Mouse (Mus musculus) lung, embryonic 14.5 days (tissue): ENCODE results near the gene Cfap43. TPM values are rescaled to one million over a fixed set of nuclear protein-coding genes. Genes with fewer than 3 reads are reported as not detected.

ENCODE experiments used
- ATAC-seq: fragments of 200-750 bp; cut with Nextera tagmentation; 2 replicates; pipeline ENCODE4 v1.8.0; 2017; ENCODE audit warnings: mild to moderate bottlenecking, moderate TSS enrichment, moderate library complexity; ENCODE audit not compliant: insufficient read depth
- DNase-seq: peaks from one replicate; pipeline ENCODE4 v3.0.0-alpha.2; 2015
- H3K27ac ChIP-seq: fragments of 300-500 bp; sonication (generic); 2 replicates; pipeline ENCODE4 v1.5.1; 2014; ENCODE audit warnings: low read depth, mild to moderate bottlenecking, moderate library complexity
- H3K27me3 ChIP-seq: fragments of 300-500 bp; sonication (generic); 2 replicates; pipeline ENCODE4 v1.6.1; 2014; ENCODE audit warnings: low read length, control low read depth; ENCODE audit not compliant: insufficient read depth
- H3K36me3 ChIP-seq: fragments of 300-500 bp; sonication (generic); 2 replicates; pipeline ENCODE4 v1.6.1; 2014; ENCODE audit warnings: control low read depth; ENCODE audit not compliant: insufficient read depth
- H3K4me1 ChIP-seq: fragments of 300-500 bp; sonication (generic); 2 replicates; pipeline ENCODE4 v1.6.1; 2014; ENCODE audit warnings: antibody characterized with exemption, control low read depth; ENCODE audit not compliant: insufficient read depth
- H3K4me2 ChIP-seq: fragments of 300-500 bp; sonication (generic); 2 replicates; pipeline ENCODE4 v1.6.1; 2014; ENCODE audit warnings: mild to moderate bottlenecking
- H3K4me3 ChIP-seq: fragments of 300-500 bp; sonication (generic); 2 replicates; pipeline ENCODE4 v1.5.1; 2014; ENCODE audit warnings: low read depth, low read length
- H3K9ac ChIP-seq: fragments of 300-500 bp; sonication (generic); 2 replicates; pipeline ENCODE4 v1.6.1; 2014
- H3K9me3 ChIP-seq: fragments of 300-500 bp; sonication (generic); 2 replicates; pipeline ENCODE4 v1.6.1; 2016; ENCODE audit warnings: low read depth, low read length, control low read depth
- CTCF ChIP-seq: IDR thresholded peaks from 2 replicates; pipeline ENCODE4 v1.5.1; 2016; ENCODE audit warnings: antibody characterized with exemption, low read depth
- WGBS: fragments of 180-500 bp; shearing (Covaris S2); extraction: QIAGEN DNeasy Blood & Tissue Kit; methylation state at CpG from one replicate; pipeline ENCODE4 v1.1.7; 2014; 5-methylcytosine and 5-hydroxymethylcytosine counted together
- polyA plus RNA-seq: library from polyadenylated mRNA; unstranded; fragments of >200 nt; fragmentation: Nextera tagmentation; extraction: Ambion mirVana; gene quantifications from 2 replicates; pipeline ENCODE4 v1.2.1, GENCODE M21; 2014

The Cfap43 gene
- polyA plus RNA-seq, result 0.14 and 0.15 TPM in 2 replicates

- Histone ChIP-seq H3K9me3 (no peaks in the 10 kb centered on the region), H3K36me3 (no peaks in the 10 kb centered on the region), H3K4me3 (peak within 1 kb of the TSS; percentile 86), H3K27ac (peak within 1 kb of the TSS; percentile 97), H3K4me2 (peak within 1 kb of the TSS; percentile 85), H3K27me3 (no peaks in the 10 kb centered on the region), H3K9ac (peak within 1 kb of the TSS; percentile 90), H3K4me1 (peaks cover 22% of the 10 kb centered on the region)
- ATAC-seq (peak; percentile 88), DNase-seq (peak; percentile 96)
- peak; percentile 58 for TF ChIP-seq CTCF
- 0% methylated on average over 48 of the region's 48 CpGs for WGBS
Measured at GRCm38 (mm10) chr19:47919126-47919965, at the start of gene Cfap43, which contains the start of gene Itprip. Gene Cfap43, minus strand, starts transcription at chr19:47919287. Gene Itprip, minus strand, starts transcription at chr19:47919299.

- H3K4me2 ChIP-seq, result no peak overlapping the region
- no peak for TF ChIP-seq CTCF
- no peaks in the 10 kb centered on the region for H3K36me3 ChIP-seq
- no peak for ATAC-seq
- H3K27ac ChIP-seq, result no peak overlapping the region
- WGBS, result 81% methylated on average over 13 of the region's 13 CpGs
- H3K9me3 ChIP-seq, result no peaks in the 10 kb centered on the region
- no peaks in the 10 kb centered on the region for H3K4me1 ChIP-seq
- no peaks in the 10 kb centered on the region for H3K27me3 ChIP-seq
- DNase-seq, result no peak
- H3K9ac ChIP-seq, result no peak overlapping the region
- no peak overlapping the region for H3K4me3 ChIP-seq
Measured at GRCm38 (mm10) chr19:47958181-47958580, 39.1 kb upstream of the Cfap43 start.

- DNase-seq, result no peak
- ATAC-seq, result no peak
- Histone ChIP-seq H3K4me1 (no peaks in the 10 kb centered on the region), H3K9me3 (no peaks in the 10 kb centered on the region), H3K4me2 (no peak overlapping the region), H3K27ac (no peak overlapping the region), H3K27me3 (no peaks in the 10 kb centered on the region), H3K4me3 (no peak overlapping the region), H3K9ac (no peak overlapping the region), H3K36me3 (no peaks in the 10 kb centered on the region)
- WGBS, result 88% methylated on average over 9 of the region's 9 CpGs
- TF ChIP-seq CTCF, result no peak
Measured at GRCm38 (mm10) chr19:47953169-47953568, 34.1 kb upstream of the Cfap43 start.

- TF ChIP-seq CTCF, result no peak
- Histone ChIP-seq H3K27me3 (no peaks in the 10 kb centered on the region), H3K9me3 (no peaks in the 10 kb centered on the region), H3K4me2 (no peak overlapping the region), H3K9ac (no peak overlapping the region), H3K36me3 (no peaks in the 10 kb centered on the region), H3K27ac (no peak overlapping the region), H3K4me3 (no peak overlapping the region), H3K4me1 (no peaks in the 10 kb centered on the region)
- DNase-seq, result no peak
- ATAC-seq, result no peak
- 87% methylated on average over 7 of the region's 7 CpGs for WGBS
Measured at GRCm38 (mm10) chr19:47950946-47951345, 31.9 kb upstream of the Cfap43 start.

GRCm38 (mm10) chr19:47946821-47947465 is 27.9 kb upstream of the Cfap43 start:
- H3K4me2 ChIP-seq, result peak overlapping the region; percentile 43
- no peaks in the 10 kb centered on the region for H3K36me3 ChIP-seq
- no peak overlapping the region for H3K27ac ChIP-seq
- H3K9ac ChIP-seq, result no peak overlapping the region
- peak; percentile 72 for DNase-seq
- WGBS, result 38% methylated on average over 23 of the region's 23 CpGs
- H3K4me1 ChIP-seq, result no peaks in the 10 kb centered on the region
- no peaks in the 10 kb centered on the region for H3K9me3 ChIP-seq
- H3K4me3 ChIP-seq, result no peak overlapping the region
- TF ChIP-seq CTCF, result no peak
- peak; percentile 38; the same call in 1 of the 2 replicates for ATAC-seq
- no peaks in the 10 kb centered on the region for H3K27me3 ChIP-seq

- H3K4me1 ChIP-seq, result no peaks in the 10 kb centered on the region
- 0 out of 2 replicates have a peak, but pooled peaks cover 6% of the 10 kb centered on the region for H3K27me3 ChIP-seq
- H3K9me3 ChIP-seq, result no peaks in the 10 kb centered on the region
- H3K9ac ChIP-seq, result no peak overlapping the region
- WGBS, result 66% methylated on average over 6 of the region's 6 CpGs
- H3K27ac ChIP-seq, result no peak overlapping the region
- ATAC-seq (no peak), DNase-seq (no peak)
- H3K4me3 ChIP-seq, result no peak overlapping the region
- H3K36me3 ChIP-seq, result no peaks in the 10 kb centered on the region
- no peak for TF ChIP-seq CTCF
- no peak overlapping the region for H3K4me2 ChIP-seq
Measured at GRCm38 (mm10) chr19:47939361-47939760, 20.3 kb upstream of the Cfap43 start.
